ENCODE assay signal across 9 mouse cellular contexts in genomic region chr2:25580621-25581101, GRCm38 (mm10). TPM values are rescaled to one million over a fixed set of nuclear protein-coding genes. Genes with fewer than 3 reads are reported as not detected.
A peak's percentile ranks its signal among the peaks of the same experiment; 100 is the strongest.
DNase-seq lines count a peak whose midpoint lies in the region; ATAC-seq lines count a peak whose summit lies in the region.
"Had no signal": no experiment of that assay in that cellular context is flagged by ENCODE, and none has a peak within 500 bp of the region (broad histone marks: within the 10 kb centered on the region; RNA-seq: fewer than 3 reads in every experiment).

No protein-coding gene starts in this region.

- DNase-seq in forebrain, embryonic 11.5 days (ENCODE audit: low spot score) = no peak
- peak; percentile 18 for DNase-seq in thymus, postnatal 4 days
- no peak for DNase-seq in thymus, postnatal 14 days
- peak; percentile 28 for DNase-seq in left cerebral cortex, adult 11 months (ENCODE audit: low spot score)
- DNase-seq in testis, postnatal 10 days (ENCODE audit: low spot score) = no peak
- no peak for DNase-seq in yolk sac, embryonic 10.5 days (ENCODE audit: low spot score)
- no peak for DNase-seq in thymus, postnatal 0 days (ENCODE audit: low spot score)
- DNase-seq: gastrocnemius, postnatal 14 days had no signal

- ATAC-seq in forebrain, embryonic 13.5 days = 0 out of 2 replicates have a peak, but pooled peaks have one; percentile 3
- ATAC-seq in forebrain, embryonic 11.5 days (replicated peaks; ENCODE audit: low FRiP score) = no peak

- peaks cover 57% of the 10 kb centered on the region for H3K27me3 ChIP-seq in forebrain, embryonic 13.5 days
- peaks cover 58% of the 10 kb centered on the region for H3K27me3 ChIP-seq in forebrain, embryonic 11.5 days (ENCODE audit: control insufficient read depth, insufficient read depth, low read length)

- peaks cover 56% of the 10 kb centered on the region for H3K4me1 ChIP-seq in forebrain, embryonic 13.5 days
- H3K4me1 ChIP-seq in forebrain, embryonic 11.5 days (replicated peaks; ENCODE audit: control insufficient read depth, insufficient read depth, low read length) = peaks cover 18% of the 10 kb centered on the region

- WGBS in forebrain, embryonic 13.5 days = 52% methylated on average over 5 of the region's 6 CpGs
- WGBS in forebrain, embryonic 11.5 days = 53% methylated on average over 6 of the region's 6 CpGs

- H3K4me3 ChIP-seq in forebrain, embryonic 13.5 days = peak overlapping the region; percentile 42; the same call in 1 of the 2 replicates
- no peak overlapping the region for H3K4me3 ChIP-seq in forebrain, embryonic 11.5 days (ENCODE audit: low read depth, low read length)

- H3K36me3 ChIP-seq in forebrain, embryonic 13.5 days (ENCODE audit: poor library complexity, severe bottlenecking) = peaks cover 26% of the 10 kb centered on the region
- H3K36me3 ChIP-seq in forebrain, embryonic 11.5 days (ENCODE audit: control insufficient read depth, insufficient read depth, low read length) = peaks cover 2% of the 10 kb centered on the region; the same call in 1 of the 2 replicates

- no peaks in the 10 kb centered on the region for H3K9me3 ChIP-seq in forebrain, embryonic 13.5 days (replicated peaks)
- H3K9me3 ChIP-seq in forebrain, embryonic 11.5 days (ENCODE audit: control insufficient read depth, low read length) = no peaks in the 10 kb centered on the region

- H3K9ac ChIP-seq in forebrain, embryonic 13.5 days = peak overlapping the region; percentile 59; the same call in 1 of the 2 replicates
- H3K9ac ChIP-seq in forebrain, embryonic 11.5 days (ENCODE audit: low read length) = no peak overlapping the region

- no peak overlapping the region for H3K27ac ChIP-seq in forebrain, embryonic 13.5 days
- no peak overlapping the region for H3K27ac ChIP-seq in forebrain, embryonic 11.5 days (ENCODE audit: low read depth, low read length)

- peak overlapping the region; percentile 69 for H3K4me2 ChIP-seq in forebrain, embryonic 13.5 days
- no peak overlapping the region for H3K4me2 ChIP-seq in forebrain, embryonic 11.5 days (ENCODE audit: low read depth, low read length, severe bottlenecking)

RNA-seq across cellular contexts. Expression of gene Ajm1, which starts 0.9 kb away (rescaled TPM):
- 2.2 and 3.4 TPM in 2 replicates for polyA plus RNA-seq in forebrain, embryonic 13.5 days (2015; fragmentation: Nextera tagmentation; extraction: Ambion mirVana)
- polyA plus RNA-seq in forebrain, embryonic 11.5 days (2014; fragmentation: Nextera tagmentation; extraction: Ambion mirVana) = 0.28 and 0.69 TPM in 2 replicates
- polyA plus RNA-seq in thymus, postnatal 0 days (2015; fragmentation: Nextera tagmentation; extraction: Ambion mirVana) = 0.04 and 0.49 TPM in 2 replicates

RNA-seq across cellular contexts. Expression of gene Phpt1, which starts 5.6 kb away (rescaled TPM):
- 179 and 189 TPM in 2 replicates for polyA plus RNA-seq in forebrain, embryonic 13.5 days (2015; fragmentation: Nextera tagmentation; extraction: Ambion mirVana)
- 144 and 164 TPM in 2 replicates for polyA plus RNA-seq in forebrain, embryonic 11.5 days (2014; fragmentation: Nextera tagmentation; extraction: Ambion mirVana)
- 184 and 191 TPM in 2 replicates for polyA plus RNA-seq in thymus, postnatal 0 days (2015; fragmentation: Nextera tagmentation; extraction: Ambion mirVana)

RNA-seq across cellular contexts. Expression of gene Mamdc4, which starts 6.0 kb away (rescaled TPM):
- polyA plus RNA-seq in forebrain, embryonic 13.5 days (2015; fragmentation: Nextera tagmentation; extraction: Ambion mirVana) = 3.1 and 4.2 TPM in 2 replicates
- polyA plus RNA-seq in forebrain, embryonic 11.5 days (2014; fragmentation: Nextera tagmentation; extraction: Ambion mirVana) = 1.3 and 5.0 TPM in 2 replicates
- polyA plus RNA-seq in thymus, postnatal 0 days (2015; fragmentation: Nextera tagmentation; extraction: Ambion mirVana) = 0.53 and 1.0 TPM in 2 replicates

RNA-seq across cellular contexts. Expression of gene Edf1, which starts 23.0 kb away (rescaled TPM):
- 383 and 401 TPM in 2 replicates for polyA plus RNA-seq in forebrain, embryonic 13.5 days (2015; fragmentation: Nextera tagmentation; extraction: Ambion mirVana)
- 353 and 371 TPM in 2 replicates for polyA plus RNA-seq in forebrain, embryonic 11.5 days (2014; fragmentation: Nextera tagmentation; extraction: Ambion mirVana)
- 466 and 515 TPM in 2 replicates for polyA plus RNA-seq in thymus, postnatal 0 days (2015; fragmentation: Nextera tagmentation; extraction: Ambion mirVana)

RNA-seq across cellular contexts. Expression of gene Rabl6, which starts 27.7 kb away (rescaled TPM):
- polyA plus RNA-seq in forebrain, embryonic 13.5 days (2015; fragmentation: Nextera tagmentation; extraction: Ambion mirVana) = 71.7 and 72.5 TPM in 2 replicates
- polyA plus RNA-seq in forebrain, embryonic 11.5 days (2014; fragmentation: Nextera tagmentation; extraction: Ambion mirVana) = 77.1 and 81.5 TPM in 2 replicates
- polyA plus RNA-seq in thymus, postnatal 0 days (2015; fragmentation: Nextera tagmentation; extraction: Ambion mirVana) = 30.3 and 39.7 TPM in 2 replicates

Comparison
In these comparisons a context has a peak if more than half of its experiments do, and no peak if none do; other contexts are left out.
1. DNase-seq: peak in thymus, postnatal 4 days (single experiment) and left cerebral cortex, adult 11 months (single experiment); none in forebrain, embryonic 11.5 days (single experiment), thymus, postnatal 14 days (single experiment), testis, postnatal 10 days (single experiment), yolk sac, embryonic 10.5 days (single experiment) and thymus, postnatal 0 days (single experiment).